Mouse (Mus musculus): ENCODE data around the gene Rac2. TPM values are rescaled to one million over a fixed set of nuclear protein-coding genes. Genes with fewer than 3 reads are reported as not detected.

The Rac2 gene
- polyA plus RNA-seq, 1 experiment, result 117 TPM

GRCm38 (mm10) chr15:78530671-78531450 is 41.7 kb downstream of the Rac2 start, which contains the start of gene C1qtnf6:
Gene C1qtnf6, minus strand, starts transcription at chr15:78531416.
- H3K4me3 ChIP-seq (ENCODE audit: insufficient read depth, low read depth, low read length), result peak within 1 kb of the TSS; percentile 8; the same call in 1 of the 2 replicates
- no peaks in the 10 kb centered on the region for H3K36me3 ChIP-seq (ENCODE audit: control insufficient read depth, insufficient read depth, low read length)
- TF ChIP-seq CTCF (conservative IDR thresholded peaks at IDR 0.05; ENCODE audit: insufficient read depth, insufficient read length, low read depth, low read length), result no peak
- no peak for TF ChIP-seq POLR2A (IDR thresholded peaks at IDR 0.05; ENCODE audit: low read depth, low read length)
- WGBS, result 45% methylated on average over 17 of the region's 17 CpGs
- DNase-seq, result peak; percentile 84
- peak within 1 kb of the TSS; percentile 64 for H3K27ac ChIP-seq (ENCODE audit: insufficient read depth, low read depth, low read length)
- no peaks in the 10 kb centered on the region for H3K27me3 ChIP-seq (replicated peaks; ENCODE audit: control insufficient read depth, insufficient read depth, low read length)
- H3K4me1 ChIP-seq (ENCODE audit: control insufficient read depth, insufficient read depth, low read length), result peaks cover 12% of the 10 kb centered on the region; the same call in 1 of the 2 replicates

DNA sequence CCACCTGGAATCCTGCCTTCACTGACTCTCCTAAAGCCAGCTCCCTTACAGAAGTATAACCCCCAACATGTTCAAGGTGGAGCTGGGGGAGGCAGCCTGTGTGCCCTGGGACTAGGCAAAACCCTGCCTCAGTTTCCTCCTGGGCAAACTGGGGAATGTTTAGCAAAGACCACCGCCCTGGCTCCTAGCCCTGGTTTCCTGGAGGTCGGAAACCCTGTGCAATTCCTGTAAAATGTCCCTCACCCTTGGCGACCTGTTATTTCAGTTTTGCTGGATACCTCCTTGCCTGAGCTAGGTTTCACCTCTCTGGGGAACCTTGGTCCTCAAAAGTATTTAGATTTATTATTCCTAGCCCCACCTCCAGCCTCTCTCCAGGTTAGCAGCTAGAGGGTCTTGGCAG is 42.4 kb downstream of the Rac2 start:
- Histone ChIP-seq H3K36me3 (ENCODE audit: control insufficient read depth, insufficient read depth, low read length) (no peaks in the 10 kb centered on the region), H3K27me3 (replicated peaks; ENCODE audit: control insufficient read depth, insufficient read depth, low read length) (no peaks in the 10 kb centered on the region), H3K4me1 (ENCODE audit: control insufficient read depth, insufficient read depth, low read length) (peaks cover 12% of the 10 kb centered on the region; the same call in 1 of the 2 replicates), H3K4me3 (ENCODE audit: insufficient read depth, low read depth, low read length) (no peak overlapping the region), H3K27ac (ENCODE audit: insufficient read depth, low read depth, low read length) (peak overlapping the region; percentile 58)
- TF ChIP-seq CTCF (conservative IDR thresholded peaks at IDR 0.05; ENCODE audit: insufficient read depth, insufficient read length, low read depth, low read length), result no peak
- no peak for TF ChIP-seq POLR2A (IDR thresholded peaks at IDR 0.05; ENCODE audit: low read depth, low read length)
- no peak for DNase-seq
- WGBS, result 83% methylated on average over 3 of the region's 3 CpGs

DNA sequence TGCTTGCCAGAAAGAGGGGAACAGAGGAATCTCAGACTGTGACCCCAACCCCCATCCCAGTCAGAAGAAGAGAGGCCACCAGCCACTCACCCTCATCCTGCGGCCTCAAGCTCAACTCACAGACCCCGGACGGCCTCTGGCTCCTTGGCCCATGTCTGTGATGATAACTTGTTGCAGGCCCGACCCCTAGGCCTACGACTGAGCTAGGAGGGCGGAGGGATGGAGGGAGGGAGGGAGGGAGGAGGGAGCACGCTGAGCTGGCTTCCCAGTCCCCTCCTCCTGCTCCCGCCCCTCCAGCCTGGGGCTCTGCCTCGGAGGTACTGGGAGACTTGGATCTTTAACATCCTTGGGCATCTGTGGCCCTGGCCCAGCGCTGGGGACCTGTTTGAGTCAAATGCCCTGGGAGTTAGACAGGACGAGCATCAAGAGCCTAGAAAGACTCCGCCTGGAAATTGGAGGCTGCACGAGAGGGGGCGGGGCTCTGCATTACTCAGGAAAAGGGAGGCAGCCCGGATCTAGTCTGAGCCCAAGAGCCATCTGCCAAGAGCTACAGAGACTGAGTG is 43.1 kb downstream of the Rac2 start:
- peak overlapping the region; percentile 80 for H3K27ac ChIP-seq (ENCODE audit: insufficient read depth, low read depth, low read length)
- peak; percentile 68 for DNase-seq
- no peaks in the 10 kb centered on the region for H3K27me3 ChIP-seq (replicated peaks; ENCODE audit: control insufficient read depth, insufficient read depth, low read length)
- H3K4me3 ChIP-seq (ENCODE audit: insufficient read depth, low read depth, low read length), result peak overlapping the region; percentile 39
- 20% methylated on average over 15 of the region's 15 CpGs for WGBS
- H3K4me1 ChIP-seq (ENCODE audit: control insufficient read depth, insufficient read depth, low read length), result peaks cover 12% of the 10 kb centered on the region; the same call in 1 of the 2 replicates
- H3K36me3 ChIP-seq (ENCODE audit: control insufficient read depth, insufficient read depth, low read length), result no peaks in the 10 kb centered on the region
- no peak for TF ChIP-seq CTCF (conservative IDR thresholded peaks at IDR 0.05; ENCODE audit: insufficient read depth, insufficient read length, low read depth, low read length)
- TF ChIP-seq POLR2A (IDR thresholded peaks at IDR 0.05; ENCODE audit: low read depth, low read length), result no peak

- Histone ChIP-seq H3K36me3 (ENCODE audit: control insufficient read depth, insufficient read depth, low read length) (no peaks in the 10 kb centered on the region), H3K4me1 (ENCODE audit: control insufficient read depth, insufficient read depth, low read length) (peaks cover 12% of the 10 kb centered on the region; the same call in 1 of the 2 replicates), H3K27me3 (replicated peaks; ENCODE audit: control insufficient read depth, insufficient read depth, low read length) (no peaks in the 10 kb centered on the region), H3K27ac (ENCODE audit: insufficient read depth, low read depth, low read length) (peak overlapping the region; percentile 80), H3K4me3 (ENCODE audit: insufficient read depth, low read depth, low read length) (peak overlapping the region; percentile 39)
- WGBS, result 48% methylated on average over 11 of the region's 11 CpGs
- DNase-seq, result peak; percentile 76
- TF ChIP-seq CTCF (conservative IDR thresholded peaks at IDR 0.05; ENCODE audit: insufficient read depth, insufficient read length, low read depth, low read length) (no peak), POLR2A (IDR thresholded peaks at IDR 0.05; ENCODE audit: low read depth, low read length) (no peak)
These were observed 43.7 kb downstream of the Rac2 start for GRCm38 (mm10) chr15:78528726-78529411.

- DNase-seq, result peak; percentile 46
- H3K4me1 ChIP-seq (ENCODE audit: control insufficient read depth, insufficient read depth, low read length), result peaks cover 8% of the 10 kb centered on the region; the same call in 1 of the 2 replicates
- peak overlapping the region; percentile 8; the same call in 1 of the 2 replicates for H3K27ac ChIP-seq (ENCODE audit: insufficient read depth, low read depth, low read length)
- TF ChIP-seq CTCF (conservative IDR thresholded peaks at IDR 0.05; ENCODE audit: insufficient read depth, insufficient read length, low read depth, low read length), result no peak
- no peak for TF ChIP-seq POLR2A (IDR thresholded peaks at IDR 0.05; ENCODE audit: low read depth, low read length)
- WGBS, result 57% methylated on average over 7 of the region's 7 CpGs
- H3K27me3 ChIP-seq (replicated peaks; ENCODE audit: control insufficient read depth, insufficient read depth, low read length), result no peaks in the 10 kb centered on the region
- H3K4me3 ChIP-seq (ENCODE audit: insufficient read depth, low read depth, low read length), result no peak overlapping the region
- H3K36me3 ChIP-seq (ENCODE audit: control insufficient read depth, insufficient read depth, low read length), result no peaks in the 10 kb centered on the region
These were observed 44.6 kb downstream of the Rac2 start for GRCm38 (mm10) chr15:78527973-78528372.

DNA sequence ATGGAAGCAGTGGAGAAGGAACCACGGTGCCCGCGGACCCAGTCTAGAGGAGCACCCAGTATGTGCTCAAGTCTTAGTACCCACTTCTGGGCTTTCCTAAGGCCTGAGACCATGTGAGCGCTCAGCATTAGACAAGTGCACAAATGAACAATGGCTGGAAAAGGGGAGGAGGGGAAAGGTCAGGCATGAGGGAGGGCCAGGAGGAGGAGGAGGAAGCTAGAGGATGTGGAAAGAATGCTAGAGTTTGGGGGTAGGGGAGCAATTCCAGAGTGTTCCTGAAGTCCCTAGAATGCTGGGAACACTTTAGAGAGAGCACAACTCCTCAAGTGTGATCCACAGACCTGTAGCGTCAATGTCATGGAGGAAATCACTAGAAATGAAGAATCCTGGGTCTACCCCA is 48.4 kb downstream of the Rac2 start:
- Histone ChIP-seq H3K4me3 (ENCODE audit: insufficient read depth, low read depth, low read length) (no peak overlapping the region), H3K36me3 (ENCODE audit: control insufficient read depth, insufficient read depth, low read length) (no peaks in the 10 kb centered on the region), H3K4me1 (ENCODE audit: control insufficient read depth, insufficient read depth, low read length) (no peaks in the 10 kb centered on the region), H3K27me3 (replicated peaks; ENCODE audit: control insufficient read depth, insufficient read depth, low read length) (no peaks in the 10 kb centered on the region), H3K27ac (ENCODE audit: insufficient read depth, low read depth, low read length) (no peak overlapping the region)
- 88% methylated on average over 5 of the region's 5 CpGs for WGBS
- no peak for TF ChIP-seq CTCF (conservative IDR thresholded peaks at IDR 0.05; ENCODE audit: insufficient read depth, insufficient read length, low read depth, low read length)
- TF ChIP-seq POLR2A (IDR thresholded peaks at IDR 0.05; ENCODE audit: low read depth, low read length), result no peak
- no peak for DNase-seq
